Mouse (Mus musculus) liver, adult 2 months (tissue): ENCODE results near the gene Ankrd66. TPM values are rescaled to one million over a fixed set of nuclear protein-coding genes. Genes with fewer than 3 reads are reported as not detected.

ENCODE experiments used
- DNase-seq: peaks from one replicate; pipeline ENCODE4 v3.0.0-alpha.2; 2011; ENCODE audit warnings: low read depth, low spot score; ENCODE audit errors: extremely low read depth
- H3K27ac ChIP-seq: fragments of 200-500 bp; replicated peaks from 2 replicates; pipeline ENCODE4 v1.5.1; 2012; ENCODE audit warnings: low read depth, mild to moderate bottlenecking, control low read depth, inconsistent platforms, low read length; ENCODE audit not compliant: insufficient read depth
- H3K27me3 ChIP-seq: fragments of 200-500 bp; 2 replicates; pipeline ENCODE4 v1.6.1; 2012; ENCODE audit warnings: mild to moderate bottlenecking, moderate library complexity, low read length, inconsistent platforms; ENCODE audit not compliant: control insufficient read depth, insufficient read depth
- H3K36me3 ChIP-seq: fragments of 200-500 bp; 2 replicates; pipeline ENCODE4 v1.6.1; 2012; ENCODE audit warnings: low read length, inconsistent platforms; ENCODE audit not compliant: control insufficient read depth, insufficient read depth
- H3K4me1 ChIP-seq: fragments of 200-500 bp; 2 replicates; pipeline ENCODE4 v1.6.1; 2011; ENCODE audit warnings: low read length; ENCODE audit not compliant: control insufficient read depth, insufficient read depth
- H3K4me3 ChIP-seq: fragments of 200-500 bp; 2 replicates; pipeline ENCODE4 v1.5.1; 2011; ENCODE audit warnings: low read depth, mild to moderate bottlenecking, control low read depth, low read length, moderate library complexity; ENCODE audit not compliant: insufficient read depth
- H3K79me2 ChIP-seq: fragments of 200-500 bp; 2 replicates; pipeline ENCODE4 v1.6.1; 2012; ENCODE audit warnings: inconsistent platforms, mild to moderate bottlenecking, low read length, moderate library complexity; ENCODE audit not compliant: control insufficient read depth, insufficient read depth
- H3K9ac ChIP-seq: fragments of 200-500 bp; 2 replicates; pipeline ENCODE4 v1.6.1; 2012; ENCODE audit warnings: low read depth, mild to moderate bottlenecking, control low read depth, inconsistent platforms, low read length
- CTCF ChIP-seq: fragments of 200-500 bp; IDR thresholded peaks from 2 replicates; pipeline ENCODE4 v1.5.1; 2011; ENCODE audit warnings: low read depth, low read length, control low read depth
- POLR2A ChIP-seq: fragments of 200-500 bp; IDR thresholded peaks from 2 replicates; pipeline ENCODE4 v1.6.1; 2011; ENCODE audit warnings: low read length, control low read depth; ENCODE audit not compliant: insufficient read depth; ENCODE audit errors: extremely low read depth
- WGBS: fragments of 180-500 bp; shearing (Covaris S2); methylation state at CpG from one replicate; pipeline ENCODE4 v1.1.7; 2018; 5-methylcytosine and 5-hydroxymethylcytosine counted together
- polyA plus RNA-seq: library from polyadenylated mRNA; depleted of rRNA; stranded (reverse); fragments of >200 nt; gene quantifications from 2 replicates; pipeline ENCODE4 v1.2.3, GENCODE M21; 2012; rRNA removed
- total RNA-seq: library from RNA; depleted of rRNA; stranded (reverse); fragments of >200 nt; gene quantifications from 2 replicates; pipeline ENCODE4 v1.2.3, GENCODE M21; 2014; rRNA removed

The Ankrd66 gene
- total RNA-seq (not detected in 2 replicates), polyA plus RNA-seq (not detected in 2 replicates)

GRCm38 (mm10) chr17:43543539-43543938 lies at the start of gene Ankrd66:
Gene Ankrd66, minus strand, starts transcription at chr17:43543639.
- no peaks in the 10 kb centered on the region for H3K27me3 ChIP-seq
- H3K79me2 ChIP-seq, result no peaks in the 10 kb centered on the region
- H3K27ac ChIP-seq, result no peak within 1 kb of the TSS
- WGBS, result 84% methylated on average over 1 of the region's 1 CpGs
- no peaks in the 10 kb centered on the region for H3K4me1 ChIP-seq
- no peak for TF ChIP-seq POLR2A
- TF ChIP-seq CTCF, result no peak
- no peak within 1 kb of the TSS for H3K9ac ChIP-seq
- no peaks in the 10 kb centered on the region for H3K36me3 ChIP-seq
- H3K4me3 ChIP-seq, result no peak within 1 kb of the TSS
- no peak for DNase-seq

GRCm38 (mm10) chr17:43592296-43593291 lies 49.2 kb upstream of the Ankrd66 start:
- Histone ChIP-seq H3K36me3 (no peaks in the 10 kb centered on the region), H3K4me1 (peaks cover 2% of the 10 kb centered on the region; the same call in 1 of the 2 replicates), H3K4me3 (no peak overlapping the region), H3K79me2 (no peaks in the 10 kb centered on the region), H3K27ac (no peak overlapping the region), H3K27me3 (no peaks in the 10 kb centered on the region; the same call in 1 of the 2 replicates), H3K9ac (no peak overlapping the region)
- TF ChIP-seq CTCF, result no peak
- WGBS, result 58% methylated on average over 21 of the region's 21 CpGs
- no peak for DNase-seq

GRCm38 (mm10) chr17:43590531-43590930 lies 47.1 kb upstream of the Ankrd66 start:
- 85% methylated on average over 5 of the region's 5 CpGs for WGBS

GRCm38 (mm10) chr17:43589750-43590149 lies 46.3 kb upstream of the Ankrd66 start:
- H3K4me3 ChIP-seq, result no peak overlapping the region
- H3K36me3 ChIP-seq, result no peaks in the 10 kb centered on the region
- no peak overlapping the region for H3K9ac ChIP-seq
- DNase-seq, result peak; percentile 83
- no peaks in the 10 kb centered on the region; the same call in 1 of the 2 replicates for H3K27me3 ChIP-seq
- no peaks in the 10 kb centered on the region for H3K79me2 ChIP-seq
- TF ChIP-seq CTCF (no peak), POLR2A (no peak)
- H3K4me1 ChIP-seq, result peaks cover 2% of the 10 kb centered on the region; the same call in 1 of the 2 replicates
- WGBS, result 48% methylated on average over 6 of the region's 6 CpGs
- H3K27ac ChIP-seq, result no peak overlapping the region

More at GRCm38 (mm10) chr17:43590531-43590930, 47.1 kb upstream of the Ankrd66 start:
- Histone ChIP-seq H3K27me3 (no peaks in the 10 kb centered on the region; the same call in 1 of the 2 replicates), H3K4me3 (no peak overlapping the region), H3K36me3 (no peaks in the 10 kb centered on the region), H3K4me1 (peaks cover 2% of the 10 kb centered on the region; the same call in 1 of the 2 replicates), H3K79me2 (no peaks in the 10 kb centered on the region), H3K27ac (no peak overlapping the region), H3K9ac (no peak overlapping the region)
- no peak for DNase-seq
- no peak for TF ChIP-seq CTCF
- TF ChIP-seq POLR2A, result no peak

GRCm38 (mm10) chr17:43587278-43587677 lies 43.8 kb upstream of the Ankrd66 start:
- no peaks in the 10 kb centered on the region for H3K79me2 ChIP-seq
- TF ChIP-seq POLR2A, result no peak
- no peak for TF ChIP-seq CTCF

GRCm38 (mm10) chr17:43584771-43585170 lies 41.3 kb upstream of the Ankrd66 start:
- no peak for DNase-seq
- TF ChIP-seq POLR2A (no peak), CTCF (no peak)
- Histone ChIP-seq H3K36me3 (no peaks in the 10 kb centered on the region), H3K9ac (no peak overlapping the region), H3K4me3 (no peak overlapping the region), H3K27me3 (no peaks in the 10 kb centered on the region), H3K27ac (no peak overlapping the region), H3K4me1 (peaks cover 2% of the 10 kb centered on the region; the same call in 1 of the 2 replicates), H3K79me2 (no peaks in the 10 kb centered on the region)
- 75% methylated on average over 7 of the region's 7 CpGs for WGBS

More at GRCm38 (mm10) chr17:43587278-43587677, 43.8 kb upstream of the Ankrd66 start:
- no peak overlapping the region for H3K9ac ChIP-seq
- no peaks in the 10 kb centered on the region for H3K36me3 ChIP-seq
- no peak overlapping the region for H3K4me3 ChIP-seq
- H3K27ac ChIP-seq, result no peak overlapping the region
- H3K27me3 ChIP-seq, result no peaks in the 10 kb centered on the region; the same call in 1 of the 2 replicates
- H3K4me1 ChIP-seq, result peaks cover 2% of the 10 kb centered on the region; the same call in 1 of the 2 replicates
- 55% methylated on average over 2 of the region's 2 CpGs for WGBS
- no peak for DNase-seq
